ENCODE assay signal across 8 mouse cellular contexts in the genomic region with DNA sequence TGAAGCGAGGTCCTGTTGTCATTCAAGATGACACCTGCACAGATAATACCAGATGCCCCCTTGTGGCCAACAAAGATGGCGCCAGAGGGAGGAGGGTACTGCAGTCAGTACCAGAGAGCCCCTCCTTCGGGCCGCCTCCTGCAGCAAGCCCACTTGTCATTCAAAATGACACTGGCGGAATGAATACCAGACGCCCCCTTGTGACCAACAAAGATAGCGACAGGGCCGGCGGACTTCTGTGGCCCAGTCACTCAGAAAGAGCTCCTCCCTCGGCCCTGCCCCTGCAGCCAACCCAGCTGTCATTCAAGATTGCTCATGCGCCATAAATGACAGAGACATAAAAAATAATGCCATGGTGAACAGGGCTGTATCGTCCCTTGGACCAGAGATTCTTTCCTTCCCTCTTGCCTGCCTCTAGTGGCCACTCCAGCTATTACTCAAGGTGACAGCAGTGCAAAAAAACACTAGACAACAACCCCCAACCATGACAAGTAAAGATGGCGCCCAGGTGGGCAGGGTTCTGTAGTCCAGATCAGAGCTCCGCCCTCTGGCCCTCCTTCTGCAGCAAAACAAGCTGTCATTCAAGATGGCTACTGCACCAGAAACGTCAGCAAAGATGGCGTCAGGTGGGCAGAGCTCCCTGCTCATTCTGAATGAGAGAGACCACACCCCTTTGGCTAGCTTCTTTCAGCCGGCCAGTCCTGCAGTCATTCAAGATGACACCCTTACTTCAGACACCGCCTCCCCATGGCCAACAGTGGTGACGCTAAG. TPM values are rescaled to one million over a fixed set of nuclear protein-coding genes. Genes with fewer than 3 reads are reported as not detected.
A peak's percentile ranks its signal among the peaks of the same experiment; 100 is the strongest.
DNase-seq lines count a peak whose midpoint lies in the region; ATAC-seq and TF ChIP-seq lines count a peak whose summit lies in the region.

No protein-coding gene starts in this region.

- H3K4me3 ChIP-seq in ES-Bruce4 (ENCODE audit: low read depth, low read length) = peak overlapping the region; percentile 86
- peak overlapping the region; percentile 60 for H3K4me3 ChIP-seq in forebrain, embryonic 10.5 days
- peak overlapping the region; percentile 63 for H3K4me3 ChIP-seq in heart, embryonic 12.5 days
- H3K4me3 ChIP-seq in kidney, postnatal 0 days (replicated peaks; ENCODE audit: low read depth, low read length) = peak overlapping the region; percentile 49
- H3K4me3 ChIP-seq in neural tube, embryonic 12.5 days = peak overlapping the region; percentile 23

- peak; percentile 52 for TF ChIP-seq CTCF in ES-Bruce4 (IDR thresholded peaks at IDR 0.05; ENCODE audit: low read depth, low read length)
- peak; percentile 70 for TF ChIP-seq CTCF in kidney, postnatal 0 days (IDR thresholded peaks at IDR 0.05; ENCODE audit: low read depth)

- H3K4me1 ChIP-seq in ES-Bruce4 (ENCODE audit: control insufficient read depth, insufficient read depth, low read length) = no peaks in the 10 kb centered on the region
- peaks cover 7% of the 10 kb centered on the region for H3K4me1 ChIP-seq in forebrain, embryonic 10.5 days
- 0 out of 2 replicates have a peak, but pooled peaks cover 4% of the 10 kb centered on the region for H3K4me1 ChIP-seq in heart, embryonic 12.5 days (replicated peaks)
- H3K4me1 ChIP-seq in kidney, postnatal 0 days (replicated peaks; ENCODE audit: insufficient read depth, low read length) = no peaks in the 10 kb centered on the region
- H3K4me1 ChIP-seq in neural tube, embryonic 12.5 days = no peaks in the 10 kb centered on the region

- peaks cover 7% of the 10 kb centered on the region; the same call in 1 of the 2 replicates for H3K9me3 ChIP-seq in ES-Bruce4 (replicated peaks; ENCODE audit: control insufficient read depth, insufficient read depth, low read length, poor library complexity, severe bottlenecking)
- peaks cover 43% of the 10 kb centered on the region for H3K9me3 ChIP-seq in forebrain, embryonic 10.5 days
- peaks cover 38% of the 10 kb centered on the region for H3K9me3 ChIP-seq in heart, embryonic 12.5 days (replicated peaks)
- H3K9me3 ChIP-seq in kidney, postnatal 0 days (replicated peaks; ENCODE audit: low read length) = no peaks in the 10 kb centered on the region; the same call in 1 of the 2 replicates
- peaks cover 31% of the 10 kb centered on the region for H3K9me3 ChIP-seq in neural tube, embryonic 12.5 days

- DNase-seq in brain, embryonic 18.5 days (ENCODE audit: low read depth, low spot score) = peak; percentile 92
- DNase-seq in forebrain, embryonic 10.5 days (ENCODE audit: extremely low spot score, low spot score) = peak; percentile 77
- peak; percentile 94 for DNase-seq in kidney, postnatal 0 days (ENCODE audit: low spot score)
- DNase-seq in liver = peak; percentile 71
- DNase-seq in urinary bladder, postnatal 25 days (ENCODE audit: low spot score) = peak; percentile 55

- TF ChIP-seq EP300 in ES-Bruce4 (IDR thresholded peaks at IDR 0.05; ENCODE audit: insufficient read depth, low read depth, low read length) = 0 out of 2 replicates have a peak, but pooled peaks have one; percentile 17

- ATAC-seq in heart, embryonic 12.5 days (ENCODE audit: insufficient number of reproducible peaks, low FRiP score) = peak; percentile 38
- ATAC-seq in kidney, postnatal 0 days (replicated peaks; ENCODE audit: low FRiP score, low read depth) = peak; percentile 60
- ATAC-seq in neural tube, embryonic 12.5 days (ENCODE audit: low FRiP score, low read depth) = peak; percentile 57

- peak overlapping the region; percentile 45 for H3K4me2 ChIP-seq in heart, embryonic 12.5 days
- peak overlapping the region; percentile 48 for H3K4me2 ChIP-seq in kidney, postnatal 0 days (ENCODE audit: low read length)
- H3K4me2 ChIP-seq in neural tube, embryonic 12.5 days (replicated peaks) = peak overlapping the region; percentile 49

- peak overlapping the region; percentile 12; the same call in 1 of the 2 replicates for H3K9ac ChIP-seq in ES-Bruce4 (ENCODE audit: low read depth, poor library complexity, severe bottlenecking)
- H3K9ac ChIP-seq in heart, embryonic 12.5 days = 0 out of 2 replicates have a peak overlapping the region, but pooled peaks have one; percentile 16
- H3K9ac ChIP-seq in kidney, postnatal 0 days (ENCODE audit: low read depth, low read length) = no peak overlapping the region
- H3K9ac ChIP-seq in neural tube, embryonic 12.5 days = no peak overlapping the region

- H3K27ac ChIP-seq in ES-Bruce4 (ENCODE audit: insufficient read depth, low read length) = peak overlapping the region; percentile 66; the same call in 1 of the 2 replicates
- H3K27ac ChIP-seq in forebrain, embryonic 10.5 days = peak overlapping the region; percentile 88
- H3K27ac ChIP-seq in heart, embryonic 12.5 days (ENCODE audit: poor library complexity, severe bottlenecking) = peak overlapping the region; percentile 80
- peak overlapping the region; percentile 87 for H3K27ac ChIP-seq in kidney, postnatal 0 days
- peak overlapping the region; percentile 79 for H3K27ac ChIP-seq in neural tube, embryonic 12.5 days

- WGBS in forebrain, embryonic 10.5 days = 55% methylated on average over 19 of the region's 19 CpGs
- WGBS in heart, embryonic 12.5 days = 58% methylated on average over 19 of the region's 19 CpGs
- WGBS in kidney, postnatal 0 days = 52% methylated on average over 19 of the region's 19 CpGs
- 51% methylated on average over 19 of the region's 19 CpGs for WGBS in neural tube, embryonic 12.5 days

- H3K36me3 ChIP-seq in ES-Bruce4 (ENCODE audit: control insufficient read depth, insufficient read depth, low read length, poor library complexity, severe bottlenecking) = peaks cover 22% of the 10 kb centered on the region
- H3K36me3 ChIP-seq in forebrain, embryonic 10.5 days (replicated peaks) = peaks cover 30% of the 10 kb centered on the region
- peaks cover 34% of the 10 kb centered on the region for H3K36me3 ChIP-seq in heart, embryonic 12.5 days
- H3K36me3 ChIP-seq in kidney, postnatal 0 days (ENCODE audit: insufficient read depth, low read length) = no peaks in the 10 kb centered on the region; the same call in 1 of the 2 replicates
- H3K36me3 ChIP-seq in neural tube, embryonic 12.5 days = peaks cover 10% of the 10 kb centered on the region; the same call in 1 of the 2 replicates

- TF ChIP-seq POLR2A in ES-Bruce4 (IDR thresholded peaks at IDR 0.05; ENCODE audit: insufficient read depth, low read length) = no peak

- no peaks in the 10 kb centered on the region for H3K27me3 ChIP-seq in ES-Bruce4 (ENCODE audit: control insufficient read depth, insufficient read depth, low read length, poor library complexity, severe bottlenecking)
- H3K27me3 ChIP-seq in forebrain, embryonic 10.5 days (ENCODE audit: poor library complexity, severe bottlenecking) = no peaks in the 10 kb centered on the region
- H3K27me3 ChIP-seq in heart, embryonic 12.5 days (replicated peaks) = no peaks in the 10 kb centered on the region
- no peaks in the 10 kb centered on the region for H3K27me3 ChIP-seq in kidney, postnatal 0 days (ENCODE audit: insufficient read depth, low read length)
- H3K27me3 ChIP-seq in neural tube, embryonic 12.5 days (replicated peaks) = no peaks in the 10 kb centered on the region

RNA-seq across cellular contexts. Expression of gene Peg3, which starts 2.7 kb away (rescaled TPM):
- 216 and 228 TPM in 2 replicates for polyA plus RNA-seq in ES-Bruce4 (2011; ENCODE audit: insufficient read depth, insufficient read length, low read depth, missing spikeins)
- 89.4 and 101 TPM in 2 replicates for polyA plus RNA-seq in forebrain, embryonic 10.5 days (2016; fragmentation: Nextera tagmentation; extraction: Ambion mirVana)
- polyA plus RNA-seq in heart, embryonic 12.5 days (2016; fragmentation: Nextera tagmentation; extraction: Ambion mirVana) = 191 and 195 TPM in 2 replicates
- 73.5 and 75.8 TPM in 2 replicates for polyA plus RNA-seq in kidney, postnatal 0 days (2015; fragmentation: Nextera tagmentation; extraction: Ambion mirVana)
- polyA plus RNA-seq in neural tube, embryonic 12.5 days (2016; fragmentation: Nextera tagmentation; extraction: Ambion mirVana) = 104 and 116 TPM in 2 replicates

RNA-seq across cellular contexts. Expression of gene Usp29, which starts 2.8 kb away (rescaled TPM):
- 12.8 and 14.2 TPM in 2 replicates for polyA plus RNA-seq in ES-Bruce4 (2011; ENCODE audit: insufficient read depth, insufficient read length, low read depth, missing spikeins)
- polyA plus RNA-seq in forebrain, embryonic 10.5 days (2016; fragmentation: Nextera tagmentation; extraction: Ambion mirVana) = 7.4 and 7.9 TPM in 2 replicates
- 9.8 and 10.3 TPM in 2 replicates for polyA plus RNA-seq in heart, embryonic 12.5 days (2016; fragmentation: Nextera tagmentation; extraction: Ambion mirVana)
- polyA plus RNA-seq in kidney, postnatal 0 days (2015; fragmentation: Nextera tagmentation; extraction: Ambion mirVana) = 1.6 and 1.7 TPM in 2 replicates
- polyA plus RNA-seq in neural tube, embryonic 12.5 days (2016; fragmentation: Nextera tagmentation; extraction: Ambion mirVana) = 17.3 and 17.5 TPM in 2 replicates

RNA-seq across cellular contexts. Expression of gene Zim1, which starts 31.3 kb away (rescaled TPM):
- 5.2 and 10.3 TPM in 2 replicates for polyA plus RNA-seq in ES-Bruce4 (2011; ENCODE audit: insufficient read depth, insufficient read length, low read depth, missing spikeins)
- polyA plus RNA-seq in forebrain, embryonic 10.5 days (2016; fragmentation: Nextera tagmentation; extraction: Ambion mirVana) = 0.12 and 0.39 TPM in 2 replicates
- polyA plus RNA-seq in heart, embryonic 12.5 days (2016; fragmentation: Nextera tagmentation; extraction: Ambion mirVana) = 9.5 and 12.7 TPM in 2 replicates
- 2.6 and 2.8 TPM in 2 replicates for polyA plus RNA-seq in kidney, postnatal 0 days (2015; fragmentation: Nextera tagmentation; extraction: Ambion mirVana)
- polyA plus RNA-seq in neural tube, embryonic 12.5 days (2016; fragmentation: Nextera tagmentation; extraction: Ambion mirVana) = 1.1 and 1.5 TPM in 2 replicates

Comparison
In these comparisons a context has a peak if more than half of its experiments do, and no peak if none do; other contexts are left out.
1. Peak in every context shown above with its lines: DNase-seq, ATAC-seq, H3K4me3 ChIP-seq and H3K27ac ChIP-seq.
2. H3K4me3 ChIP-seq: peak in every context shown above with its lines; median percentile 86 in ES-Bruce4; 63 in heart, embryonic 12.5 days; 60 in forebrain, embryonic 10.5 days; 49 in kidney, postnatal 0 days; 23 in neural tube, embryonic 12.5 days.
3. H3K9ac ChIP-seq: peak in ES-Bruce4 (single experiment) and heart, embryonic 12.5 days (single experiment); none in kidney, postnatal 0 days (single experiment) and neural tube, embryonic 12.5 days (single experiment).